Mouse (Mus musculus) natural killer cell, adult 2 months (primary cell): Measurements from ENCODE around the gene 1700037H04Rik.
"Not testable (repeated sequence)": the region's sequence is repeated elsewhere in the genome, so short reads cannot be mapped to it uniquely, and the experiment has no call there.

Experiments
- DNase-seq, 2 experiments: peaks; one replicate each; pipeline ENCODE4 v3.0.0; 2022; ENCODE audit warnings: low spot score in 2 of 2

1700037H04Rik gene

GRCm38 (mm10) chr2:131128211-131128610 lies 31.7 kb downstream of the 1700037H04Rik start:
- DNase-seq: no peak

DNA sequence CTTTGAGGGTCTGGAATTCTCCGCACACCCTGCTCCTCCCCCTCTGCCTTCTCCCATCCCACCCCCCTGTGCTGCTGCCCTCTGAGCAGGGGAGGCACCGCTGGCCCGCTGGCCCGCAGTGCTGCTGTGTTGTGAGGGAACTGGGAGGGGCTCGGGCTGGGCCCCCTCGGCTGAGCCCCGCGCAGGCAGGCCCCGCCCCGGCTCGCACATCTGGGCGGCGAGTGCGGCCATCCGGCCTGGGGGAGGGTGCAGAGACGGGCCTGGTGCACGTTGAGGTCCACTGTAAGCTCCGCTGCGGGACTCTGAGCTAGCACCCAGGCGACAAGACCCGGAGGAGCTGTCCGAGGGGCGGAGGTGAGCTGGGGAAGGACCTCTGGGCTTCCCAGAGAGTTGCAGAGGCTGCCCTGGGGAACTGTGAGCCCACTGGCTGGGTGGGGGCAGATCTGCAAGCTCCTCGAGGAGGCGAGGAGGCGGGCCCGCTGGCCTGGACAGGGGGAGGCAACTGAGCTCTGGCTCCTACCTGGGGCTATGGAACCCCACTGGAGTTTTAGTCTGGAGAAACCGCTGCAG lies 32.6 kb downstream of the 1700037H04Rik start, which contains the start of gene Hspa12b:
Gene Hspa12b, plus strand, starts transcription at position 120 of the 570 bp plus-strand sequence.
- DNase-seq: no peak

DNA sequence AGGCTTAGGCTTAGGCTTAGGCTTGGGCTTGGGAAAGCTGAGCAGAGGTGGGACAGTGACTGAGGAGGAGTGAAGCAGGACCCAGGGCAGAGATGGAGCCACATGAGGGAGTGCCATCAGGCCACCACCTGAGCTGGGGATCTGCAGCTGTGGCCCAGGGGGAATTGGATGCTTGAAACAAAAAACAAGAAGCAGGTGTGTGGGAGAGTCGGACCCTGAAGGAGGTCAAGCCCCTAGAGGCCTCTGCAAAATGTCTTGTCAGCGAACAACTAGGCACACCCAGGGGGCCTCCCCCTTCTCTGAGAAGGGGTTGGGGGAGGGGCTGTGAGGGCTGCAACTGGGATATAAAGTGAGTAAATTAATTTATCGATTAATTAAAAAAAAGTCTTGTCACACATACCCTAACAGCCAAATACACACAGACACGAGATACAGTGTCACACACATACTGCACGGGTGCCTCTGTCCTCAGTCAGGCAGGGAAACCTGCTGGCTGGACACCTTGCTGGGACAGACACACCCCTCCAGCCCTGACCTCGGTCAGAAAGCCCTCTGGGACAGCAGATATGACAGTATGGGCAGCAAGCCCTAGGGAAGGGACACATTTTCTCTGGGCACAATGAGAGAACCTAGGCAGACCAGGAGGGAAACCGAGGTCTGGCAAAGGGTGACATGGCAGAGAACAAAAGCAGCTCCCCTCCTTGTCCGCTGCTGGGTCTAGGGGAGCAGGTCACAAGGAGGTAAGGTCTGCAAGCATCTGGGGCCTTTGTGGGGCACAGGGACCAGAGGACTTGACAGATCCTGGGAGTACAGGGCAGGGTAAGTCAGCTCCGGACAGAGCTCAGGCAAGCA lies 33.7 kb downstream of the 1700037H04Rik start:
- no peak for DNase-seq

- DNase-seq: no peak
These were observed 34.5 kb downstream of the 1700037H04Rik start for GRCm38 (mm10) chr2:131125157-131125963.

- DNase-seq: no peak
These were observed 35.7 kb downstream of the 1700037H04Rik start for GRCm38 (mm10) chr2:131124166-131124565.

DNA sequence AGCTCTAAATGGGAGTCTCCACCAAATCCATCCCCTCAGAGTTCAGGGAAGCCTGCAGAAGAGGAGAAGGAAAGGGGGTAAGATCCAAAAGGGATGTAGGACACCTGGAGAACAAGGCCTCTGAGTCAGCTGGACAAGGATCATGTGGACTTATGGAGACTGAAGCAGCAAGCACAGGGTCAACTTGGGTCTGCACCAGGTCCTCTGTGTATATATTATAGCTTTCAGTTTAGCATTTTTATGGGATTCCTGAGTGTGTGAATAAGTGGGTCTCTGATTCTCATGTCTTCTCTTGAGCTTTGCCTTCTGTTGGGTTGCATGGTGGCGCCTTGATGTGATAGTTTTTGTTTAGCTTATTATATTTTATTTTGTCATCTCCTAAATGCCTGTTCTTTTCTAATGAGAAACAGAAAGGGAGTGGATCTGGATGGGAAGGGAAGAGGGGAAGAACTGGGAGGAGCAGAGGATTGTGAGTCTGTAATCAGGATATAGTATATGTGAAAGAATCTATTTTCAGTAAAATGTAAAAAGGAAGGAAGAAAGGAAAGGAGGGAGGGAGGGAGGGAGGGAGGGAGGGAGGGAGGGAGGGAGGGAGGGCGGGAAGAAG lies 40.8 kb downstream of the 1700037H04Rik start:
- DNase-seq: no peak

GRCm38 (mm10) chr2:131105989-131106388 lies 53.9 kb downstream of the 1700037H04Rik start:
- no peak for DNase-seq

GRCm38 (mm10) chr2:131105061-131105460 lies 54.8 kb downstream of the 1700037H04Rik start:
- not testable (repeated sequence) for DNase-seq

- DNase-seq: no peak
These were observed 55.9 kb downstream of the 1700037H04Rik start for GRCm38 (mm10) chr2:131104021-131104420.

DNA sequence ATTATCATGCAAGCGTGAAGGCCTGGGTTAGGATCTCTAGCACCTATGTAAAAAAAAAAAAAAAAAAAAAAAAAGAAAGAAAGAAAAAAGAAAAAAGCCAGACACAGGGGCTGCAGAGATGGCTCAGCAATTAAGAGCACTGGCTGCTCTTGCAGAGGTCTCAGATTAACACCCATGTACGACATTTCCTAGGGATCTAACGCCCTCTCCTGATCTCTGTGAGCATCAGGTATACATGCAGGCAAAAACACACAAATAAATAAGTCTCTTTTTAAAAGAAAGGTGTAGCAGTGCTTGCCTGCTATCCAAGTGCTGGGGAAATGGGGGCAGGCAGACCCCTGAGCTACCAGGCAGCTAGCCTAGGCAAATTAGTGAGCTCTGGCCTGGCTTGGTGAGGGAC lies 58.4 kb downstream of the 1700037H04Rik start:
- no peak for DNase-seq

DNA sequence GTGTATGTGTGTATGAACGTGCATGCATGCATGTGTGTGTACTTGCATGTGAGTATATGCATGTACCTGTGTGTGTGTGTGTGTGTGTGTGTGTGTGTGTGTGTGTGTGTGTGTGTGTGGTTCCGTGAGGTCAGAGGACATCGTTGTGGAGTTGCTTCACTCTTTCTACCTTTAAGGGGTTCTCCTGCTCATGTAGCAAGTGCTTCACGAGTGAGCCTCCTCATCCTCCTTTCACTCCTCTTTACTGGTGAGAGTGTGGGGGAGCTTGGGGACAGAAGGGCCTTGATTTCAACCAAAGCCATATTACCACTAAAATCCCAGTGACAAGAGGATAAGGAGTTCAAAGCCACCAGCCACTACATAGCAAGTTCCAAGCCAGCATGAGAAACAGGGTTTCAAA lies 62.8 kb downstream of the 1700037H04Rik start:
- DNase-seq: no peak
